Mouse (Mus musculus) gastrocnemius, adult 8-10 months (tissue): ENCODE results near the gene Trim44. TPM values are rescaled to one million over a fixed set of nuclear protein-coding genes. Genes with fewer than 3 reads are reported as not detected.

Source experiments
- DNase-seq, 2 experiments: peaks; one replicate each; pipeline ENCODE4 v3.0.0; 2022; ENCODE audit warnings: low spot score in 2 of 2
- total RNA-seq, 4 experiments: library from RNA; stranded (reverse); gene quantifications; 2 replicates each; pipeline ENCODE4 v1.2.4; 2022

The Trim44 gene
- total RNA-seq, 4 experiments from 2014 or later, result 11.9 to 16.5 (median 14.8) TPM

DNA sequence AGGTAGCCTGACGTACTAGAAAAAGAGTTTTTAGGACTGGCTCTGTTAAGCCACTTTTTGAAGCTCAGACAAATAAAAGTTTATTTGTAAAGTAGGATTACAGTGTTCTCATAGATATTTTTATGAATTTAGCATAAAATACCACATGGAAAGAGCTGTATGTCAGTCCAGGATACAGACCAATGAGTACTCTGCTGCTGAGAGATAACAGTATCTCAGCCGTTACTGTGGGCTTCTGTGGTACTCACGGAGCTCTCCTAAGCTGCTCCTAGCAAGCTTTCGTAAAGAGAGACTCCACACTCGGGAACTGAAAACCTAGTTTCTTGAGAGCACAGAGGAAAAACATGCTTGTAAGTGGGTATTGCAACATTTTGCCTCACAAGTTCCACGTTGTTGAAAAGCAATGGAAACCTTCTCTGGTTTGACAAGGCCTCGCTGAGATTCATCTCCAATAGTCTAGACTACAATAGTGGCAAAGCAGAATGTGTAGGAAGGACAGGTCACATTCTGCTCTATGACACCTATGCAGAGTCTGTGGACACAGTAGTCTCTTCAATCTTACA is 41.6 kb downstream of the Trim44 start:
- no peak for DNase-seq

DNA sequence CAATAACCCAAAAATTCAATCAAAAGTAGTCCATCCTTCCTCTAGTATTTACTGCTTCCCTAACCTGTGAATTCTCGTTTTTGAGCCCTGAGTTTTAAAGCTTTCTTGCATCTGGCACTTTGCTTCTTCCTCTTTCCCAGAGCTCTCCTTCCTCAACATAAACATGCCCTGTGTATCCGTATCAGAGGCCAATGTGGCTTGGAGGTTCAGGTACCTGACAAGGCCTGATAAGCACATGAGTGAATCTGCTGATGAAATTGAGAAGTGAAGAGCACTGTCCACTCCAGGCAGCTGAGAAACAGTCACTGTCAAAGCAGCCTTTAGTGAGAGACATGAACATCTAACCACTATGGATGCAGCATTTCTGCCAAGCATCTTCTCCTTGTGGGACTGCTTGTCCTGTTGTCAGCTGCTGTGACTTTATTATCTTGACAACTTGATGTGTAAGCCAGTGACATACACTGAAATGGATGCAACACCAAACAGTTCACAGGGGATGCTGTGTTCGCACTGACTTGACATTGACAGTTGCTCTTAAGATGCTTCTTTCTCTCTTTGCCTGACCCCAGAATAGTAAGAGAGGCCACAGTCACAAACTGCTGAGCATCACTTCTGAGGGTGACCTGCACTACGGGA is 42.9 kb downstream of the Trim44 start:
- DNase-seq, result no peak

DNA sequence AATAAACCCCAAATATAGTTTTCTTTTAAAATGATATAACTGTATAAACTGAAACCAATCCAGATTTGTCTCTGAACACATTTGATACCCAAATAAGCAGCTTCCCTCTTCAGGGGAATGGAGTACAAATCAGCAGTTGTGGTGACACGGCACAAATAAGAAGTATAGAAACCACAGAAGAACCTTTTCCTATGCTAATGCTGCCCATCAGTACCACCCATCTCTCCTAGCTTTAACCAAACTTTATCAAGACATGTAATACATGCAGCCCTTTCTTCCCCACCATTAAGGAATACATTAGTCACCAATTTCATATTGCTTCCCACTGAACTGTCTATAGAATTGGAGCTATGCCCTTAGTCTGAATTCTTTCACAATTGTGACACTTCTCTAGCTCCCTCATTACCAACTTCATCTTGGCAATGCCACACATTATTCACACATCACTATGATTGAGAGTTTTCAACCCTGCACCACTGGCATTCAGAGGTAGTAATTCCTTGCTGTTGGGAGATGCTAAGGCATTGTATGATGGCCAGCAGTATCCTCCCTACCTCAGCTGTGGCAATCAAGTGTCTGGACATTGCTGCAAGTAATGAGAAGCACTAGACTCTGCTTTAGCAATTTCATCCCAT is 44.6 kb downstream of the Trim44 start:
- no peak for DNase-seq

DNA sequence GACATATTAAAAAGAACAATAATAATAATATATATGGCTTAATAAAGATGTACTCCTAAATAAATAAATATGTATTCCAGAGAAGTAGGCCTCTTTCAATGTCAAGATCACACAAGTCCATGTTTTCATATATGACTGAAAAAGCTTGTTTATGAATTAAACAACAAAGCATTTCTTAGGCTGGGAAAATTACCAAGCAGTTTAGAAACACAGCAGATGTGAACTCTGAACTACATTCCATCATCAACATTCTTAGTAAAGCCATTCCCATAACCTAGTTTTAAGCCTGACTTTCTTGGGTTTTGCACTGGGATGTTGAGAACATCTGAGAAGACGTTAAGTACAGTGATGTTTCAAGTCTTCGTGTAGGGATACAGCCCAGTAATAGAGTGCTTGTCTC is 45.4 kb downstream of the Trim44 start:
- DNase-seq, result no peak

DNA sequence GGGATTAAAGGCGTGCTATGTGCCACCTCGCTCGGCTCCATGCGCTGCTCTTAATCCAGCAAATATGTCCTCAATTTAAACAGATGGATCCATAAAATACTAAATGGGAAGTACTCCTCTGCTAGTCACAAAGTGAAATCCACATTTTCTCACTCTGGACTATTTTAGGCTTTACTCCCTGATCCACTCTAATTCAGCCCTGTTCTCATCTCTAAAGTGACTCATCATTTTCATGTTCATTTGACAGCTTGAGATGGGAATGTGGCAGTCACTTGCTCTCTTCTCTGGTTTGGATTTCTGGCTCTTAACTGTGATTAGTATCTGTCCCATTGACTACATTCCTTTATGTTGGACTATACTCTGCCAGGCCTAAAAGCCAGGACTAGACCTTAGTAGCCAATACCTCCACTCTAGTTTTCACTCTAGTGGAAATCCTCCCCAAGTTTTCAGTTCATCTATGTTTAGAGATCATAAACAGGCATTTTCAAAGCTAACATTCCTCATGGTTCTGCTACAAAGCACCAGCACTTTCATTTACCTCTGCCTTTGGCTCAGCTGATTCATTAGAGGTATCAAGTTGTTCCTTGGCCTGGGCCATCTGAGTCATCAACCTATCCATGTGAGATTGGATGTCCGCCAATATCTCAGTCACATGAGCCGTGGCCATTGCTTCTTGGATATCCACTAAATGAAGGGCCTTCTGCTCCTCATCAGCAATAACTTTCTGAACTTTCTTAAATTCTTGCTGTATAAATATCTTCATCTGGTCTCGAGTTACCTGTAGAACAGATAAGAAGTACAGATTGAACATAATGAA is 50.5 kb downstream of the Trim44 start:
- peak; percentile 9 to 43 for DNase-seq

DNA sequence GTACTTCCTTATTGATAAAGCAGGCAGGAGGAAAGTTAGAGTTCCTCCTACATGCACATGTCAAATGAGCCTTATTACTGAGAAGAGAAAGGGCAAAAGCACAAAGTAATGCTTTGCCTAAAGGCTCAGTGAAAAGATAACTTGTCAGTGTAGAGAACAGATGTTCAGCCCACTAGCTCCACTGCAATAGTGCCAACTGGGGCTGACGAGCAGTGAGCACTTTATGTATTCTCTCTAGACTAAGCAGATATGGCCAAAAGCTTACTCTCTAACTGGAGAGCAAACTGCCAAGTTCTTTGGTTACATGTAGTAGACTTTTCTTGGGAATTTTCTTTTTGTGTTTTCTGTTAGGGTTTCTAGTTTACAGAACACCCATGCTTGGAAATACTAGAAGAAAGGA is 53.6 kb downstream of the Trim44 start:
- no peak for DNase-seq

DNA sequence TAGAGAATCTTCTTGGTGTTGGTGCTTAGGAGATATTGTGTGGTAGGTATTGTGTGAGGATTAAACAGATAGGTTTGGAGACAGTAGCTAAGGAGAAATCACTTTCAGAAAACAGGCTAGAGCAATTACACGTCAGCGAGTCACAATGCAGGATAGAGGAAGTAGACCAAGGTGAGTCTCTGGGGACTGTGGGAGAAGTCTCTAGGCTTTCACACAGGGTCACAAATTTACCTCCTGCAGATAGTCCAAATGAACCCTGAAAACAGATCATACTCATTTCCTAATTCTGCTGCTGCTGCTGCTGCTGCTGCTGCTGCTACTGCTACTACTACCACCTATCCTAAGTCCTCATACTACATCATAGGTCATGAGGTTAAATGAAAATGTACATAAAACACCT is 66.2 kb downstream of the Trim44 start:
- no peak for DNase-seq

DNA sequence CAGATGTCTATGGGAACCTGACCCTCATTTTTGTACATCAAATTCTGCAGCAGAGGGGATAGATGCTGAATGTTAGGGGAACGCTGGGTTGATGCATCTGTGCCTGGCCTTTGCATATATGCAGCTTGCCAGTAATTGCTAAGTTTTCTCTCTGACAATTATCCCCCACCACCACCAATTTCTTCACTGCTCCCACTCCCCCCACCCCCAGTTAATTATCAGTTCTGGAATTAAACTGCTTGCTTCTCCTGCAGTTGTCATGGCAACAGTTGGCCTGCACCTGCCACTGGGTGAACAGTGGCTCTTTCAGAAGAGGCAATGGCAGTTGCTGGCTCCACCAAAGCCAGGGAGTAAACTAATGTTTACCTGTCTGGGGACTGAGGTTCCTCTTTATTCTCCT is 70.8 kb downstream of the Trim44 start:
- no peak for DNase-seq

DNA sequence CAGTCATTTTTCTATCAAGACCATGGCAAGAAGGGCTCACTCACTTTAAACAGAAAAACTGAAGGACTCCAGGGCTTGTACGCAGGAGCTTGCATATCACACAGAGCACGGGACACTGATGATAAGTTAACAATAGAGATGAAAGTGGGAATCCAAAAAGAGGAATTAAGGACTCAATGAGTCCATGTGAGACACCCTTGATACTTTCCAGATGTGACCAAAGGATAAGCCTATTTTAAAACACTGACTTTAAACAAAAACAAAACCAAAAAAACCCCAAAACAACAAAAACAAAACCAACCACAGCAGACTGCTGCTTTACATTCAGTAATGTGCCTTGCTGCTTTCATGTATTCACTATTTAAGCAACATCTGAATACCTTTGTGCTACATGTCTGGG is 75.7 kb downstream of the Trim44 start:
- no peak for DNase-seq

DNA sequence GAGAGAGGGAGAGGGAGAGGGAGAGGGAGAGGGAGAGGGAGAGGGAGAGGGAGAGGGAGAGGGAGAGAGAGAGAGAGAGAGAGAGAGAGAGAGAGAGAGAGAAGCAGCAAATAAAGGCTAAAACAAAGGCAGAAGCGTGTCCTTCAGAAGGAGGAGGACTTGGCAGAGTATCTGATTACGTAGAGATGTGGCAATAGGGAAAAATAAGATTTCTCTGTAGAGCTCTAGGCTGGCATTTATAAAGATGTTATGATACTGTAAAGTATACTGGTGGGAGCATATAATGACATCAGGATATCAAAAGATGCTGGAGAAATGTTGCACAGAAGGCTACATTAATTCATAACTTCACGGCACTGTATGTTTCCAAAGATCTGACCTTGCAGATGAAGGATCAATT is 76.5 kb downstream of the Trim44 start:
- DNase-seq, result no peak

DNA sequence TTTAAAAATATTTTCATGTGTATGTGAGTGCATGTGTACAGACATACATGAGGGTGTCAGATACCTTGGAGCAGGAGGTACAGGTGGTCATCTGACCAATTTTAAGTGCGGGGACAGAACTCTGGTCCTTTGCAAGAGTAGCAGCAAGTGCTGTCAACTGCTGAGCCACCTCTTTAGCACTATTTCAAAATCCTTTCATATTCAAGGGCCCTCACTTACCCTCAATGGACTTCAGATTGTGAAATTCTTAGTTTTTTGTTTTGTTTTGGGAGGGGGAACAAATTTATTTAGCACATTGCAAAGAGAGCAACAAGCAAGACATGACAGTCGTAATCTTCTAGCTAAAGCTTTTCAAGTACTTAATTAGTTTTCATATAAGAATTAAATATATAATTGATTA is 81.7 kb downstream of the Trim44 start:
- DNase-seq, result no peak

DNA sequence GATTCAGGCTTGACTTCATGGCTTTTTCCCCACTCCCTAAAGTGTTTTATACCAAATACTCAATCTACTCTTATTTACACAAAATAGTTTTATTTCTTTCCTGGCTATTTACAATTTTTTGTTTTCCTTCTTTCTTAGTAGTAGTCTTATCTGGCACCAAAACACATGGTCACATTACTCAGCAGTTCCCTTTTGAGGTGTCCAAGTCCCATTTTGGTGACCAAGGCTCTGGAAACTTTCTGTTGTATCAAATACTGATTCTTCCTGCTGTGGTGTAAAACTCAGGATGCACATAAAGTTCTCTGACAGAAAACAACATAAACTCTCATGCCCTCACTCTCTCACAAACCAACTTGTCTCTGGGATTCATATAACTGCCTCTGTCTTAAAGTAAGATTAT is 83.3 kb downstream of the Trim44 start:
- DNase-seq, result no peak

DNA sequence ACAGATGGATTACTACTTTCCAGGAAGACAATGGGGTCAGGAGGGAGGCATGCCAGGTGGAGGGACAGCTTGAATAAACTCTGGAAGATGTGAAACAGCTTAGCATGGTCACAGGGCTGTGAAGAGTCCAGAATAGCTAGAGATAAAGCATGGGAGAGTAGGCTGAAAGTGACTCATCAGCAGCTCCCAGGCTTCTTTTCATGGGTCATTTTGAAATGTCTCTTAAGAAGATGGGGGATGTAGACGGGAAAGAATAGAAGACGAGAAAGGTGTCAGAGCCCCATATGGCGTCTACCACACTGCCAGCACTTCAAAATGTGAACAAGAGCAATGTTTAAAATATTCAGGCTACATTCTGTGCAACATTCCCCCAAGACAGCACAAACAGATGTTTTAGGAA is 91.1 kb downstream of the Trim44 start:
- DNase-seq, result no peak

DNA sequence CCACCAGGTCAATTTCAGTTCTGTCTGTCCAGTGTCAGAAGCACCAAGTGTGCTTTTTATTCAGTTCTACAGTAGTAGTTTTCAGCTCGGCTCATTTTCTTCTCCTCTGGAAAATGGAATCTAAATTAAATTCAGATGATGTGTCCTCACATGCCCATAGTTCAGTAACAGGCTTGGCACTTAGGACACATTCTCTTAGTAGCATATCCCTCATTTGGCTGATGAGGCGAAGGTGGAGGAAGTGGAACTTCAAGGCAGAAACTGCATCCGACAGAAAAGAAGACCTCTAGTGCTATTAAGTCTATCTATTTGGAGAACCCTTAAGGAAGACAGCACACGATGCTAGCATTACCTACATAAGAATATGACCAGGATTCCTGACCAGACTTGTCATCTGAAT is 92.5 kb downstream of the Trim44 start:
- DNase-seq, result no peak

DNA sequence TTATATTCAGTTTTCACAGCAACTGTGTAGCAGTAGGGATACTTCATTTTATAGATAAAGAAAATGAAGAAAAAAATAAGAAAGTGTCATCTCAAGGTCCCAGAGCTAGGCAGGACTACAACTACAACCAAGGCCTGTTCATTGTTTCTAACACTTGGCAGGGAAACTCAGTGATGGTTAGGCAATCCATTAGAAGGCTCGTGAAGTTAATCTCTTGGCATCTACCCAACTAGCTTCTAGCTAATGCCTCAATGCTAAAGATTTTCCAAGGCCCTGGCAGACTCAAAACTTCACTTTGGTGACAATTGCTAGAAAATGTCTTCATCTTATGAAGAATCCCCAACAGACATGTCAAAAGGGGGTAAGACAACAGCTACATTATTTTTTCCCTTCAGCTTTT is 93.0 kb downstream of the Trim44 start:
- no peak for DNase-seq

DNA sequence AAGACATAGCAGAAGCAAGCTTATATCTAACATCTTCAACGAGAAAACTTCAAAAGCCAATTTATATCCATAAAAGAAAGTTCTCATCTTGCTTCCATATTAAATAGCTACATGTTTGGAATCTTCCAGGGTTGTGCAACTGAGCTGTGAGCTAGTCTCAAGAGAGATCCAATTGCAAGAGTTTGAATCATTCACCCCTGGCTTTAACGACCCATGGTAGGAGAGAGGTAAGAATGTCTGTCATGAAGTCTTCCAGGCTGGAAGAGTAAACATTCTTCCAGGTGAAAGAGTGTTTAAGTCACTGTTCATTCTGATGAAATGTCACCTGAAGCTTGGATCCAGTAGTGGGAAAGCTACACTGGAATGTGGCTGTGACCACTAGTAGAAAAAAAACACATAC is 93.6 kb downstream of the Trim44 start:
- no peak for DNase-seq

DNA sequence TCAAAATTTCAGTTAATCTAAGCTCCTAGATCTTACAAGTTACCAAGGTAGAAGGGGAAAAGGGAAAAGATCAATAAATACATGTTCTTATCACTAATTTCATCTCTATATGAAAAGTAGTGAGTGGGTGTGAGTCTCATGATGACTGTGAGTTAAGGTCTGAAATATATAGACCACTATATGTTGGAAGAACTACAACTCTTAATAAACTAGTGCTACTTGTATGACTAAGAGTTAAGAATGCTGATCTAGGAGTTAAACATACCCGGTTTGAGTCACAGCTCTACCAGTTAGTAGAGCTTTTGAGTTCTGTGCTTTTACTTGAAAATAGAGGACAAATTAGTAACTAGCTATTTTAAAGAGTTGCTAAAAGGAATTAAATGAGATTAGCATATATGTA is 94.7 kb downstream of the Trim44 start:
- DNase-seq, result no peak

DNA sequence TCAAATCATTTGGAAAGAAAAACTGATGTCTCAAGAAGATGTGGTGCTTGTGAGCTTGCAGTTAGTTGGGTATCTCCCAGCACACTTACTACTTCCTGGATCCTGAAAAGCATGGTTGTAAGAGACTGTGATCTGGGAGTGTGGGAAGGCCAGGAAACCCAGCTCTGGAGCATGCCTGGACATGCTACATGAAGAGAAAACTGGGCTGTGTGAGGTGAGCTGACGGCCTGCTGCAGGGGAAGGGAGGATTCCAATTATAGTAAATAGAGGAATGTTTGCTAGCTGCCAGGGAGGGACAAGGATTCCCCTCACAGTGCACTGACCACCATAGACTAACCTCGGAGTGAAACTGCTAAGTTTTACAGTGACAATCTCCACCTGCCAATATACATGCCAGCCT is 104.4 kb downstream of the Trim44 start:
- no peak for DNase-seq

DNA sequence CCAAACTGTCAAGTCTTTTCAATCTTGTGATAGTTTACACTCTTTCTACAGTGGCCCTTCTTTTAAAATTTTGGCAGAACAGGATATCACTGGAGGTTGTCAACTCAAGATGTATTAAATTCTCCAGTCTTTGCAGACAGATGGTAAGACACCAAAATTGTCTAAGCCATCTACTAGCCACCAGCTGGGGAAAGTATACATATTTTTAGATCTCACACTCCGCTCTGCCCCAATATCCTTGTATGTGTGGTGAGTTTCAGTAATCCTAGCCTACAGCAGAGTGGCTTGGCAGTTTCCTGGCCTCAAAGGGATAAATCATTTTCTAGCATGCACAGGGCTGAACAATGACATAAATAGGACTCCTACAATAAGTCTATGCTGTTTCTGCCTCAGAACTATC is 105.1 kb downstream of the Trim44 start:
- DNase-seq, result no peak

DNA sequence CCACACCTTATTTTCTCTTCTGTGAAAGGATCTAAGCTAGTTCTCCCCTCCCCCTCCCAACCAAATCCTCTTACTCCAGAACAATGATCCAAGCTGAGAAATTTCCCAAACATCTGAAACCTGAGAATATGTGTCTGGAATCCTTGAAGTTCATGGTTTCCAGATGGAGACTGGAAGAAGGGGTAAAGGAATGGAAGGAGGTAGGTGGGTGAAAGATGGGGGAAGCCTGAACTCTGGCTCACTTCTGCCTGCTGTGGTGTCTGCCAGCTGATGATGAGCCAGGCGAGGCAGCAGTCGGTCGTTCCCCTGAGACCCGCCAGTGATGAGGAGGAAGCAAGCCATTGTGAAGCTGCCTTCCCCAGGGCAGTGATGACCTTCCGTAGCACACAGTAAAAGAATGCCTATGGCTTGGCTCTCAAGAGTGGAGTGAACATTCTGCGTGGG is 112.8 kb downstream of the Trim44 start:
- DNase-seq, result peak; percentile 40 to 63

DNA sequence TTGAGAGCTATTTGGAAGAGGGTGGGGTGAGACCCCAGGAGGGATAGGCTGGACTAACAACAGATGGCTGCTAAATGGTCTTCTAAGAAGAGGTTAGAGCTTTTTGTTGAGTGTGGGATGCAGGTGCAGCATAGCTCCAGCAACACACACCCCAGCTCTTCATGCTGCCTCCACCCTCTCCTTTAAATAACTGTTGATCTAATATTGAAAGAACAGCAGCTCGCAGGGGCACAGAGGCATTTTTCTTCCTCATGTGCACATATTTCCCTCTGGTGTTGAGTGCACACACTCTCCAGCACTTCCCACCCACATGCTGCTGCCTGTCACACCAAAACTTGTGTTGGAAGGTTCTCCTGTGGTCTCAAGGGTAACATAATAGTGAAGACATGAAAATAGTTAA is 114.4 kb downstream of the Trim44 start:
- DNase-seq, result no peak

DNA sequence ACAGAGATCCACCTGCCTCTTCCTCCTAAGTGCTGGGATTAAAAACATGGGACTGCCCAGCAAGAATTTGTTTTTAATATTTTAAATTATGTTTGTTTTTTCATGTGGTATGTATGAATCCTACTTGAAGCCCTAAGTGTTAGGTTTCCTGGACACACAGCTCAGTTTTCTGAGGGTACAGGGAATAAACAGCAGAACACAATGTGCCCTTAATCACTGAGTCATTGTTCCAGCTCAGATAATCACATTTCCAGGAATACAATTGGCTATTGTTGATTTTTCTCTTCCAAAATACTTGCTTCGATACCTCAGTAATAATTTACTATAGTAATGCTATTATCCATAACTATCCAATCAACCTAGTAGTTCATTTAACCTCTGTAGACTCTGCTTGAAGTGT is 115.6 kb downstream of the Trim44 start:
- no peak for DNase-seq
